Mouse (Mus musculus): ENCODE data around the gene Htr1b. TPM values are rescaled to one million over a fixed set of nuclear protein-coding genes. Genes with fewer than 3 reads are reported as not detected.

The Htr1b gene
- polyA plus RNA-seq, 1 experiment from 2014 or later, result 0.88 TPM

Other genes with a start within 250 kb of the Htr1b start
- 1.2 and 1.7 TPM in 2 replicates for gene Mei4, start 229.8 kb upstream of the Htr1b start, polyA plus RNA-seq (2015; fragmentation: Nextera tagmentation; extraction: Ambion mirVana)